27 mouse cellular contexts compared by ENCODE assay signal in the genomic region with DNA sequence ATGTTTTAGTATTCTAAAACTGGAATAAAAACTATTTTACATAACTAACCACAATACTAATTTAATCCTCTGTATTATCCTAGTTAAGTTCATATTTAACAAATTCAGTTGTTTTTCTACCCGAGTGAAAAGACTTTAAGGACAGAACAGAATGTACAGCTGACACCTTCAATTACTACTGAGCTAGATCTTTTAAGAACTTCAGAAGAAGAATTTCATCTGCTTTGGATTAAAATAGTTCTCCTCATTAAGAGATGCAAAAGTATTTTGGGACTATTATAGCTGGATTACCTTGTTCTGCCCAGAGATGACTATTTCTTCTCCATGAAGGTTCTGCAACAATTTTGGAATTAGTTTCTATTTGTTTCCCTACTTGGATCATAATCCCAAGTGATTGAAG.
"Had no signal": no experiment of that assay in that cellular context is flagged by ENCODE, and none has a peak within 500 bp of the region (broad histone marks: within the 10 kb centered on the region; RNA-seq: fewer than 3 reads in every experiment).

No protein-coding gene starts in this region.

- H3K4me2 ChIP-seq: heart, embryonic 12.5 days; hindbrain, embryonic 12.5 days; hindbrain, embryonic 14.5 days; intestine, embryonic 15.5 days; limb, embryonic 13.5 days; limb, embryonic 15.5 days; liver, embryonic 12.5 days had no signal

- H3K9me3 ChIP-seq: heart, embryonic 10.5 days; heart, embryonic 12.5 days; hindbrain, embryonic 10.5 days; hindbrain, embryonic 12.5 days; intestine, embryonic 15.5 days; limb, embryonic 13.5 days; limb, embryonic 15.5 days; liver, embryonic 12.5 days had no signal

- H3K27ac ChIP-seq: gastrocnemius, adult 2 months; heart, embryonic 10.5 days; hindbrain, embryonic 10.5 days; hindbrain, embryonic 12.5 days; hindbrain, embryonic 14.5 days; intestine, embryonic 15.5 days; kidney, postnatal 0 days; limb, embryonic 13.5 days; limb, embryonic 15.5 days; liver, embryonic 12.5 days; liver, embryonic 14.5 days had no signal

- ATAC-seq: hindbrain, embryonic 16.5 days; inflammation-experienced regulatory T-cells, adult 6 months; intestine, embryonic 15.5 days; intestine, postnatal 0 days; liver, embryonic 12.5 days had no signal

- H3K27me3 ChIP-seq: heart, embryonic 12.5 days; hindbrain, embryonic 12.5 days; intestine, embryonic 15.5 days; limb, embryonic 13.5 days; limb, embryonic 15.5 days; liver, embryonic 12.5 days had no signal

- H3K36me3 ChIP-seq: heart, embryonic 10.5 days; heart, embryonic 12.5 days; hindbrain, embryonic 10.5 days; hindbrain, embryonic 12.5 days; intestine, embryonic 15.5 days; limb, embryonic 13.5 days; limb, embryonic 15.5 days; liver, embryonic 12.5 days had no signal

- H3K4me1 ChIP-seq: heart, embryonic 10.5 days; heart, embryonic 12.5 days; hindbrain, embryonic 12.5 days; intestine, embryonic 15.5 days; limb, embryonic 13.5 days; limb, embryonic 15.5 days; liver, embryonic 12.5 days had no signal

- DNase-seq: gastrocnemius, adult 2 months; gastrocnemius, postnatal 10 days; gastrocnemius, postnatal 25 days; heart, adult 18-20 months; heart, postnatal 10 days; heart, postnatal 4 days; kidney, adult 18-20 months; kidney, adult 8-10 months; kidney, postnatal 14 days; kidney, postnatal 36 days; layer of hippocampus, adult 9-11 months; layer of hippocampus, postnatal 36 days; left cerebral cortex, postnatal 4 days had no signal

- H3K4me3 ChIP-seq: gastrocnemius, adult 2 months; heart, embryonic 10.5 days; heart, embryonic 12.5 days; hindbrain, embryonic 10.5 days; hindbrain, embryonic 12.5 days; intestine, embryonic 15.5 days; limb, embryonic 13.5 days; limb, embryonic 15.5 days; liver, embryonic 12.5 days had no signal

- H3K9ac ChIP-seq: heart, embryonic 12.5 days; hindbrain, embryonic 12.5 days; hindbrain, embryonic 14.5 days; intestine, embryonic 15.5 days; limb, embryonic 13.5 days; limb, embryonic 15.5 days; liver, embryonic 12.5 days; liver, embryonic 14.5 days had no signal
